In genomic region chr2:178685211-178685610, GRCm38 (mm10) we compare ENCODE assay signal across 17 mouse cellular contexts.
"Had no signal": no experiment of that assay in that cellular context is flagged by ENCODE, and none has a peak within 500 bp of the region (broad histone marks: within the 10 kb centered on the region; RNA-seq: fewer than 3 reads in every experiment).

No protein-coding gene starts in this region.

- ATAC-seq: lung, postnatal 0 days; midbrain, embryonic 13.5 days; midbrain, embryonic 15.5 days had no signal

- H3K4me1 ChIP-seq: lung, embryonic 15.5 days; megakaryocyte, embryonic 14.5 days; stomach, embryonic 15.5 days had no signal

- H3K4me3 ChIP-seq: lung, embryonic 15.5 days; megakaryocyte, embryonic 14.5 days; midbrain, embryonic 13.5 days; midbrain, embryonic 15.5 days; neural tube, embryonic 12.5 days; stomach, embryonic 15.5 days had no signal

- H3K36me3 ChIP-seq: lung, embryonic 15.5 days; midbrain, embryonic 13.5 days; midbrain, embryonic 15.5 days; neural tube, embryonic 12.5 days; stomach, embryonic 15.5 days had no signal

- H3K4me2 ChIP-seq: lung, embryonic 15.5 days; midbrain, embryonic 11.5 days; midbrain, embryonic 13.5 days; midbrain, embryonic 15.5 days; neural tube, embryonic 12.5 days; stomach, embryonic 15.5 days had no signal

- H3K9me3 ChIP-seq: lung, embryonic 15.5 days; megakaryocyte, embryonic 14.5 days; midbrain, embryonic 13.5 days; midbrain, embryonic 15.5 days; neural tube, embryonic 12.5 days; stomach, embryonic 15.5 days had no signal

- H3K27ac ChIP-seq: lung, embryonic 15.5 days; macrophage; midbrain, embryonic 13.5 days; midbrain, embryonic 15.5 days; neural tube, embryonic 12.5 days; stomach, embryonic 15.5 days; stomach, postnatal 0 days had no signal

- H3K9ac ChIP-seq: lung, embryonic 15.5 days; midbrain, embryonic 13.5 days; midbrain, embryonic 15.5 days; neural tube, embryonic 12.5 days; stomach, embryonic 15.5 days had no signal

- DNase-seq: lung, adult 18-20 months; lung, postnatal 14 days; lung, postnatal 36 days; right cerebral cortex, postnatal 14 days; thymus, adult 2 months; thymus, postnatal 25 days; thymus, postnatal 4 days had no signal

- H3K27me3 ChIP-seq: lung, embryonic 15.5 days; midbrain, embryonic 13.5 days; midbrain, embryonic 15.5 days; neural tube, embryonic 12.5 days; stomach, embryonic 15.5 days had no signal
